Mouse (Mus musculus) spleen, adult 12 weeks (tissue): ENCODE results near the gene Sfxn5.

Source experiments
- DNase-seq: peaks from one replicate; pipeline ENCODE4 v3.0.0; 2022; ENCODE audit warnings: low spot score

Sfxn5 gene

GRCm38 (mm10) chr6:85364439-85364838 lies 31.2 kb upstream of the Sfxn5 start:
- DNase-seq = no peak

GRCm38 (mm10) chr6:85363906-85364260 lies 30.7 kb upstream of the Sfxn5 start:
- no peak for DNase-seq

GRCm38 (mm10) chr6:85363231-85363905 lies 30.1 kb upstream of the Sfxn5 start:
- no peak for DNase-seq

GRCm38 (mm10) chr6:85362610-85363009 lies 29.4 kb upstream of the Sfxn5 start:
- no peak for DNase-seq

- no peak for DNase-seq
Measured at GRCm38 (mm10) chr6:85360311-85360710, 27.1 kb upstream of the Sfxn5 start.

GRCm38 (mm10) chr6:85358877-85359276 lies 25.7 kb upstream of the Sfxn5 start:
- no peak for DNase-seq

GRCm38 (mm10) chr6:85356682-85357465 lies 23.7 kb upstream of the Sfxn5 start:
- no peak for DNase-seq

GRCm38 (mm10) chr6:85355753-85356152 lies 22.5 kb upstream of the Sfxn5 start:
- no peak for DNase-seq

GRCm38 (mm10) chr6:85354709-85355108 lies 21.5 kb upstream of the Sfxn5 start:
- DNase-seq = no peak

GRCm38 (mm10) chr6:85353706-85354105 lies 20.5 kb upstream of the Sfxn5 start:
- DNase-seq = no peak

- DNase-seq = no peak
Measured at GRCm38 (mm10) chr6:85350157-85350556, 16.9 kb upstream of the Sfxn5 start.

GRCm38 (mm10) chr6:85349246-85349645 lies 16.0 kb upstream of the Sfxn5 start:
- DNase-seq = no peak

- no peak for DNase-seq
Measured at GRCm38 (mm10) chr6:85348133-85348532, 14.9 kb upstream of the Sfxn5 start.

GRCm38 (mm10) chr6:85346028-85346634 lies 12.9 kb upstream of the Sfxn5 start:
- peak; percentile 60 for DNase-seq

- no peak for DNase-seq
Measured at GRCm38 (mm10) chr6:85344929-85345328, 11.7 kb upstream of the Sfxn5 start.

- no peak for DNase-seq
Measured at GRCm38 (mm10) chr6:85343027-85343426, 9.8 kb upstream of the Sfxn5 start.

- no peak for DNase-seq
Measured at GRCm38 (mm10) chr6:85341814-85342501, 8.7 kb upstream of the Sfxn5 start.

GRCm38 (mm10) chr6:85340184-85340583 lies 7.0 kb upstream of the Sfxn5 start:
- DNase-seq = no peak

- peak; percentile 15 for DNase-seq
Measured at GRCm38 (mm10) chr6:85339273-85339901, 6.2 kb upstream of the Sfxn5 start.

GRCm38 (mm10) chr6:85336944-85337343 lies 3.7 kb upstream of the Sfxn5 start:
- no peak for DNase-seq

GRCm38 (mm10) chr6:85335352-85335751 lies 2.1 kb upstream of the Sfxn5 start:
- no peak for DNase-seq

GRCm38 (mm10) chr6:85334851-85335250 lies 1.6 kb upstream of the Sfxn5 start:
- DNase-seq = no peak
